Mouse (Mus musculus) forebrain, embryonic 15.5 days (tissue): ENCODE data around the gene Tom1. TPM values are rescaled to one million over a fixed set of nuclear protein-coding genes. Genes with fewer than 3 reads are reported as not detected.

ENCODE experiments used
- ATAC-seq: fragments of 200-750 bp; cut with Nextera tagmentation; replicated peaks from 2 replicates; pipeline ENCODE4 v1.8.0; 2017; ENCODE audit warnings: mild to moderate bottlenecking, moderate TSS enrichment, moderate library complexity
- H3K27ac ChIP-seq: fragments of 300-500 bp; sonication (generic); replicated peaks from 2 replicates; pipeline ENCODE4 v1.5.1; 2015; ENCODE audit warnings: mild to moderate bottlenecking, inconsistent platforms
- H3K27me3 ChIP-seq: fragments of 300-500 bp; sonication (generic); 2 replicates; pipeline ENCODE4 v1.6.1; 2015; ENCODE audit warnings: inconsistent platforms
- H3K36me3 ChIP-seq: fragments of 300-500 bp; sonication (generic); 2 replicates; pipeline ENCODE4 v1.6.1; 2015; ENCODE audit warnings: mild to moderate bottlenecking, inconsistent platforms
- H3K4me1 ChIP-seq: fragments of 300-500 bp; sonication (generic); 2 replicates; pipeline ENCODE4 v1.6.1; 2015; ENCODE audit warnings: inconsistent platforms
- H3K4me2 ChIP-seq: fragments of 300-500 bp; sonication (generic); replicated peaks from 2 replicates; pipeline ENCODE4 v1.6.1; 2015; ENCODE audit warnings: mild to moderate bottlenecking, inconsistent platforms
- H3K4me3 ChIP-seq: fragments of 300-500 bp; sonication (generic); 2 replicates; pipeline ENCODE4 v1.5.1; 2015; ENCODE audit warnings: mild to moderate bottlenecking, inconsistent platforms
- H3K9ac ChIP-seq: fragments of 300-500 bp; sonication (generic); replicated peaks from 2 replicates; pipeline ENCODE4 v1.6.1; 2015; ENCODE audit warnings: mild to moderate bottlenecking, inconsistent platforms
- H3K9me3 ChIP-seq: fragments of 300-500 bp; sonication (generic); 2 replicates; pipeline ENCODE4 v1.6.1; 2016; ENCODE audit warnings: inconsistent platforms
- WGBS: fragments of 180-500 bp; shearing (Covaris S2); methylation state at CpG from one replicate; pipeline ENCODE4 v1.1.7; 2015; ENCODE audit warnings: mixed read lengths; 5-methylcytosine and 5-hydroxymethylcytosine counted together
- polyA plus RNA-seq: library from polyadenylated mRNA; unstranded; fragments of >200 nt; fragmentation: Nextera tagmentation; extraction: Ambion mirVana; gene quantifications from 2 replicates; pipeline ENCODE4 v1.2.1, GENCODE M21; 2015

Gene Tom1
- polyA plus RNA-seq, 1 experiment from 2014 or later, result 20.7 TPM

GRCm38 (mm10) chr8:75047784-75048183 is 14.3 kb downstream of the Tom1 start:
- Histone ChIP-seq H3K9ac (no peak overlapping the region), H3K4me2 (no peak overlapping the region), H3K36me3 (no peaks in the 10 kb centered on the region), H3K4me1 (no peaks in the 10 kb centered on the region), H3K27ac (no peak overlapping the region), H3K9me3 (no peaks in the 10 kb centered on the region), H3K4me3 (no peak overlapping the region), H3K27me3 (no peaks in the 10 kb centered on the region)
- no peak for ATAC-seq
- WGBS, result 89% methylated on average over 3 of the region's 3 CpGs

DNA sequence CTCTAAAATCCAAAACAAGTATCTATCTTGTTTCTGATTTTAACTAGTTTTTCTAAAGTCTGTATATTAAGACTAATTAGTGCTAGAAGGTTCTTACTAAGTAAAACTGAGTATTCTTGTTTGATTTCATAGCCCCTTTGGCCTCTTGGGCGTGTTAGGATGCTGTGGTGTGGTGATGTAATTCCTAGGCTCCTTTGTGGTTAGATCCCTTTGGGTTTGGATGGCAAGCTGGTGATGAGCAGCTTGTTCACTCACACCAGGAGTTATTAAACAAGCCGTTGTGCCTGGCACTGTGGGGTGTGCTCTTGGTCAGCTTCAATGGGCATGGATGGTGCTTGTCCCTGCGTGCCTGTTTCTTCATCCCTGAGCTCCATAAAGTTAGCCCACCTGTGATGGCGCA is 19.8 kb downstream of the Tom1 start:
- Histone ChIP-seq H3K9me3 (no peaks in the 10 kb centered on the region), H3K27me3 (no peaks in the 10 kb centered on the region), H3K9ac (no peak overlapping the region), H3K4me2 (no peak overlapping the region), H3K4me1 (no peaks in the 10 kb centered on the region; the same call in 1 of the 2 replicates), H3K27ac (no peak overlapping the region), H3K4me3 (no peak overlapping the region), H3K36me3 (no peaks in the 10 kb centered on the region)
- 93% methylated on average over 4 of the region's 4 CpGs for WGBS
- no peak for ATAC-seq

- H3K4me2 ChIP-seq, result no peak overlapping the region
- no peaks in the 10 kb centered on the region for H3K9me3 ChIP-seq
- ATAC-seq, result no peak
- H3K4me3 ChIP-seq, result no peak overlapping the region
- H3K27me3 ChIP-seq, result no peaks in the 10 kb centered on the region
- H3K4me1 ChIP-seq, result no peaks in the 10 kb centered on the region; the same call in 1 of the 2 replicates
- H3K27ac ChIP-seq, result no peak overlapping the region
- no peaks in the 10 kb centered on the region for H3K36me3 ChIP-seq
- 97% methylated on average over 2 of the region's 2 CpGs for WGBS
- H3K9ac ChIP-seq, result no peak overlapping the region
These were observed 22.2 kb downstream of the Tom1 start for GRCm38 (mm10) chr8:75055673-75056072.

DNA sequence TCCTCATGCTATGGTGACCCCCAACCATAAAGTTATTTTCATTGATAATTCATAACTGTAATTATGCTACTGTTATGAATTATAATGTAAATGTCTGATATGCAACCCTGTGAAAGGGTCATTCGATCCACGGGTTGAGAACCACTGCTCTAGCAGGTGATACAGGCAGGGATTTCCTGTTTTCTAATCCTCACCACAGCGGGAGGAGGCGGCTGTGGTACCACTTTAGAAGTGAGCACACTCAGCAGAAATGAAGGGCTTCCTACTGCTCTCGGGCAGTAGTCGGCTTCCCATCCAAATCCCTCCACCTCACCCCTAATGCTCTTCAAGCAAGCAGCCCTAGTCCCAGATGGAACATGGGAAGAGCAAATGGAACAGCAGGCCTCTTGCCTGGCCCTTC is 26.5 kb downstream of the Tom1 start:
- no peaks in the 10 kb centered on the region for H3K36me3 ChIP-seq
- H3K4me2 ChIP-seq, result no peak overlapping the region
- no peak overlapping the region for H3K9ac ChIP-seq
- H3K9me3 ChIP-seq, result no peaks in the 10 kb centered on the region
- 84% methylated on average over 6 of the region's 6 CpGs for WGBS
- no peaks in the 10 kb centered on the region for H3K27me3 ChIP-seq
- H3K4me3 ChIP-seq, result no peak overlapping the region
- no peaks in the 10 kb centered on the region for H3K4me1 ChIP-seq
- H3K27ac ChIP-seq, result no peak overlapping the region
- no peak for ATAC-seq

DNA sequence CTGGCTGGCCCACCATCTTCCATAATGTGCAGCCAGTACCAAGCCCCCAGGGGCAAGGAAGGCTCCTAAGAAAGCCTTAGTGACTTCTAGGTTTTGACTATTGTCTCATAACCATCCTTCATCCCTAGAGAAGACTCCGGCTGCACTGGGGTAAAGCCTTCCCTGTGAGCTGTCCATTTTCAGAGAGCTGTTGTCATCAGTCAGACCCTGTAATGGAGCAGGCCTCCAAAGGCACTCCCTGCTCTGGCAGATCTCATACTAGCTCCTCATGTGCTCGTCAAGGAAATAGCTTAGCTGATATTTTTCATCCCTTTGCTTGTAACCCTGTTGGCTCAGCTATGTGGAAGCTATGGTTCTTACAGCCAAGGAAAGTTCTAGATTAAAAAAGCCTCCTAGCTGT is 27.3 kb downstream of the Tom1 start:
- Histone ChIP-seq H3K36me3 (no peaks in the 10 kb centered on the region), H3K4me2 (no peak overlapping the region), H3K27ac (no peak overlapping the region), H3K4me1 (no peaks in the 10 kb centered on the region), H3K27me3 (no peaks in the 10 kb centered on the region), H3K9me3 (no peaks in the 10 kb centered on the region), H3K9ac (no peak overlapping the region), H3K4me3 (no peak overlapping the region)
- WGBS, result 93% methylated on average over 2 of the region's 2 CpGs
- ATAC-seq, result no peak

DNA sequence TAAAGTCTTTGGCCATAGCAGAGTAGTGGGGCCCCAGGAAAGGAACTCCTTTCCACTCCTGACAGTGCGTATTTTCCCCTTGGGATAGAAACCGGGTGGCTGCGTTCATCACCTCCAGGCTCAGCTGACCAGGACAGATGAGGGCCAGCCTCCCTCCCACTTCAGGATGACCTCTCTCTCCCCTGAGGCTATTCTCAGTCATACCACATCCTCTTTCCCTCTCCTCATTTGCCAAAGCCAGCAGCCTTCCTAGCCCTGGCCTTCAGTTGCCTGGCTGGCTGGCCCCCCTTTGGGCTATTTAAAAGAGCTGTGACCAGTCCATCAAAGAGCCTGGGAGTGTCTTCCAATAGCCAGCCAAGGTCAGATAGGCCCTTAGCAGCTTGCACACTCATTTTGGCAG is 29.8 kb downstream of the Tom1 start:
- Histone ChIP-seq H3K4me2 (no peak overlapping the region), H3K27me3 (no peaks in the 10 kb centered on the region), H3K9me3 (no peaks in the 10 kb centered on the region), H3K4me3 (no peak overlapping the region), H3K4me1 (no peaks in the 10 kb centered on the region), H3K27ac (no peak overlapping the region), H3K36me3 (no peaks in the 10 kb centered on the region), H3K9ac (no peak overlapping the region)
- ATAC-seq, result no peak
- WGBS, result 100% methylated on average over 3 of the region's 3 CpGs

DNA sequence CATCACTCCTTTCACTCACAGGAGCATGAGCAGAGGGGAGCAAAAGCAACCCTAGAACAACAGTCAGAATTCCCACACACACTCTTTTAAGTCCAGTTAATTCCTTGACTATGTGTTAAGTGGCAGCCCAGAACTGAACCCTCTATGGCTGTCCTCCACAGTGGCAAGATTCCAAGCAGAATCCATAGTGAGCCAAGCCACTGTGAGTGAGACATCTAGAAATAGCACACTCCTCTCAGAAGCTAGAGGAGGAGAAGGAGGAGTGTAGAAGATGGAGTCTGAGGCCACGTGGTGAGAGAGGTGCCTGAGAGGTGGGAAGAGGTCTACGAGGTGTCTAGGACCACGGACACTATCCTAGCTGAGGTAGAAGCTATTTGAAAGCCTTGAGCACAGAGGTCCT is 31.3 kb downstream of the Tom1 start:
- Histone ChIP-seq H3K9ac (no peak overlapping the region), H3K27me3 (no peaks in the 10 kb centered on the region), H3K4me2 (no peak overlapping the region), H3K9me3 (no peaks in the 10 kb centered on the region), H3K4me3 (no peak overlapping the region), H3K36me3 (no peaks in the 10 kb centered on the region), H3K27ac (no peak overlapping the region), H3K4me1 (no peaks in the 10 kb centered on the region)
- WGBS, result 97% methylated on average over 3 of the region's 3 CpGs
- ATAC-seq, result no peak

DNA sequence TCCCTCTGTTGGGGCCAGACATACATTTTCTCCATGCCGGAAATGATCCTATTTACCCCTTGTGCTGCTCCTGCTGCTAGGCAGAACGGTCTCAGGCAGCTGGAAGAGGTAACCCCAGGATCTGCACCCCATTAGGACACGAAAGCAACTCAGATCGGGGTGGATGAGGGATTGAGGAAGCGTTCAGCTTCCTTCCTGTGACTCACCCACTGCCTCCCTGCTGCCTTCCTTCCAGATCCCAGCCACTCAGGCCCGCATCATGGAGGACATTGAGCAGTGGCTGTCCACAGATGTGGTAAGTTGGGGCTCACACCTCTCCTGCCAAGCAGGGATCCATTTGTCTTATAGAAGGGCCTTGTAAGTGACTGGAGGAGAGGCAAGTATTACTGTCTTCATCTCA is 33.8 kb downstream of the Tom1 start:
- ATAC-seq, result no peak
- no peaks in the 10 kb centered on the region for H3K4me1 ChIP-seq
- no peaks in the 10 kb centered on the region for H3K27me3 ChIP-seq
- no peak overlapping the region for H3K4me3 ChIP-seq
- no peak overlapping the region for H3K4me2 ChIP-seq
- no peaks in the 10 kb centered on the region for H3K9me3 ChIP-seq
- no peak overlapping the region for H3K27ac ChIP-seq
- WGBS, result 91% methylated on average over 6 of the region's 6 CpGs
- no peak overlapping the region for H3K9ac ChIP-seq
- H3K36me3 ChIP-seq, result no peaks in the 10 kb centered on the region

GRCm38 (mm10) chr8:75070297-75070696 is 36.8 kb downstream of the Tom1 start:
- no peaks in the 10 kb centered on the region for H3K4me1 ChIP-seq
- 85% methylated on average over 1 of the region's 1 CpGs for WGBS
- no peak overlapping the region for H3K4me2 ChIP-seq
- H3K27me3 ChIP-seq, result no peaks in the 10 kb centered on the region
- H3K36me3 ChIP-seq, result no peaks in the 10 kb centered on the region
- no peak for ATAC-seq
- no peak overlapping the region for H3K9ac ChIP-seq
- H3K9me3 ChIP-seq, result no peaks in the 10 kb centered on the region
- no peak overlapping the region for H3K27ac ChIP-seq
- no peak overlapping the region for H3K4me3 ChIP-seq

- H3K4me2 ChIP-seq, result no peak overlapping the region
- no peak overlapping the region for H3K27ac ChIP-seq
- no peak overlapping the region for H3K4me3 ChIP-seq
- no peaks in the 10 kb centered on the region for H3K4me1 ChIP-seq
- ATAC-seq, result peak; percentile 83
- no peaks in the 10 kb centered on the region for H3K36me3 ChIP-seq
- H3K9ac ChIP-seq, result no peak overlapping the region
- H3K27me3 ChIP-seq, result no peaks in the 10 kb centered on the region
- H3K9me3 ChIP-seq, result no peaks in the 10 kb centered on the region
- 25% methylated on average over 4 of the region's 4 CpGs for WGBS
These were observed 38.3 kb downstream of the Tom1 start for GRCm38 (mm10) chr8:75071627-75072346.

- H3K9ac ChIP-seq, result no peak overlapping the region
- H3K4me1 ChIP-seq, result no peaks in the 10 kb centered on the region
- no peak for ATAC-seq
- no peak overlapping the region for H3K4me2 ChIP-seq
- H3K27ac ChIP-seq, result no peak overlapping the region
- no peaks in the 10 kb centered on the region for H3K27me3 ChIP-seq
- no peaks in the 10 kb centered on the region for H3K9me3 ChIP-seq
- no peak overlapping the region for H3K4me3 ChIP-seq
- WGBS, result 81% methylated on average over 1 of the region's 1 CpGs
- no peaks in the 10 kb centered on the region for H3K36me3 ChIP-seq
These were observed 41.4 kb downstream of the Tom1 start for GRCm38 (mm10) chr8:75074876-75075275.

GRCm38 (mm10) chr8:75078215-75078614 is 44.7 kb downstream of the Tom1 start:
- H3K4me1 ChIP-seq, result no peaks in the 10 kb centered on the region
- H3K27ac ChIP-seq, result no peak overlapping the region
- no peaks in the 10 kb centered on the region for H3K27me3 ChIP-seq
- no peak for ATAC-seq
- 93% methylated on average over 1 of the region's 1 CpGs for WGBS
- H3K4me2 ChIP-seq, result no peak overlapping the region
- no peaks in the 10 kb centered on the region for H3K9me3 ChIP-seq
- no peak overlapping the region for H3K9ac ChIP-seq
- H3K36me3 ChIP-seq, result no peaks in the 10 kb centered on the region
- no peak overlapping the region for H3K4me3 ChIP-seq

GRCm38 (mm10) chr8:75078851-75079250 is 45.3 kb downstream of the Tom1 start:
- Histone ChIP-seq H3K27me3 (no peaks in the 10 kb centered on the region), H3K9me3 (no peaks in the 10 kb centered on the region), H3K27ac (no peak overlapping the region), H3K9ac (no peak overlapping the region), H3K4me1 (peaks cover 4% of the 10 kb centered on the region), H3K4me2 (no peak overlapping the region), H3K4me3 (no peak overlapping the region), H3K36me3 (no peaks in the 10 kb centered on the region)
- WGBS, result 95% methylated on average over 9 of the region's 9 CpGs
- no peak for ATAC-seq
